Mouse (Mus musculus): ENCODE data around the gene Rpl24.
A peak's percentile ranks its signal among the peaks of the same experiment; 100 is the strongest.

The Rpl24 gene

DNA sequence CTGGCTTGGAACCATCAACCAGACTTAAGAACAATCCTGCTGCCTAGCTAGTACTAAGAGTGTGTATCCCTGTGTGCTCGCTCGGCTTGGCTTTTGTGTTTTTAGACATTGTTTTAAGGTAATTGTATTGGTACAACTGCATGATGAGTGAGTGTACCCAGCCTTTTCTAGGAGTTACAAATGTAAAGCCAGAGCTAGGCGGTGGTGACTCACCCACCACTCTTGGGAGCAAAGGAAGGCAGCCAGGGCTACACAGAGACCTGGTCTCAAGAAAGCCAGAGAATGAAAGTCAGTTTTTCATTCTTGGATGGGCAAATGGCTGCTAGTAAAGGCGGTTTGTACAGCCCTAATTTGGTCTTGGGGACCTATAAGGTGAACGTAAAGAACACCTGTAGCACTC lies 4.3 kb downstream of the Rpl24 start:
- no peak for DNase-seq (ENCODE audit: low spot score in 2 of 2)

DNA sequence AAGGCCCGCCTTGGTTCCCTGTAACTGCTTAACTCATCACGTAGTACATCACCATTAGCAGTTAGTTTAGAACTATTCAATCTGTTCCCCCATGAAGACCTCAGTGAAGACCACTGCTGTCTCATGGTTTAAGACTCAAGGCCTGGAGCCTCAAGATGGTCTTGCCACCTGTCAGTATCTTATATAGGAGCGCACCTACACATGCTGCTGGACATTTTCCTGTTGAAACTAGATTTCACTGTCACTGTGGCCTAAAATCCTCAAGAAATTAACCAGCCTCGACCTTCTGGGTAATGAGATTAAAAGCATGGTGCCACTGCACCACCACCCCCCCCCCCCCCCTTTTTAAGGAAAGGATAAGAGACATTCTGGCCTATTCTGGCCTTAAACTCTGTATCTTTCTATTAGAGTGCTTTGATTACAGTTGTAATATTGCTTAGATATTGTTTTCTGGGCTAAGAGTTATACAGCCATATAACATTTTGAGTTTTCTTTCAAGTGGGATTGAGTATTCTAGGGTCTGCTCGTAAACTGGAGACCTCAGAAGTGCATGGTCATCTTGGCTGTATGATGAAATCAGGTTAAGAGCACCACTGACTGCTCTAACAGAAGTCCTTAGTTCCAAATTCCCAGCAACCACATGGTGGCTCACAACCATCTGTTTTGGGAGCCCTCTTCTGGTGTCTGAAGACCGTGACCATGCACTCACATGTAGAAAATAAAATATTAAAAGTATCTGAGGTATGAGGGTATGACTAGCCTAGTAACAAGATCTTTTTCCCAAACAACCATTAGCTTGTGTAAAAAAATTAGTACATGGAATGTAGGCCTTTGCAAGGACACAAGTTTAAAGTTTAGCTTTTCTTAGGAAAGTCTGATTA lies 5.9 kb downstream of the Rpl24 start:
- DNase-seq (ENCODE audit: low spot score in 2 of 2): no peak

DNA sequence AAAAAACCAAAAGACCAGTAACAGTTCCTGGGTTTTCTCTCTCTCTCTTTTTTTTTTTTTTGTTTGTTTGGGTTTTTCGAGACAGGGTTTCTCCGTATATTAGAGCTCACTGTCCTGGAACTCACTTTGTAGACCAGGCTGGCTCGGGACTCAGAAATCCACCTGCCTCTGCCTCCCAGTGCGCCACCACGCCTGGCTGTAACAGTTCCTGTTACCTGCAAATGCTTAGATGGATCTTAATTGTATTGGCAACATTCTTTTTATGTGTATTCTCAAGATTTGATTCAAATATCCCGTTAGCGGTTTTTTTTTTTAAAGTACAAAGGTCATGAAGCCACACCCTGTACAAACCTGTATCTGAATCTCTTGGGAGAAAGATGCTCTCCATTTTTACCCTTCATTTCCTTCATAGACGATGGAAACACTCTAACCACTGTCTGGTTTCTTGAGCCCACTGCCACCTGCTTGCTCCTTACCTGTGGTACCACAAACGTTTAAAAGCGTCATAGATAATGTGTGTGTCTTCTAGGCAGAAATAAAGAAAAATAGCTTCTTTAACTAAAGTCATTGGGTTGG lies 6.6 kb downstream of the Rpl24 start:
- DNase-seq (ENCODE audit: low spot score in 2 of 2): no peak

DNA sequence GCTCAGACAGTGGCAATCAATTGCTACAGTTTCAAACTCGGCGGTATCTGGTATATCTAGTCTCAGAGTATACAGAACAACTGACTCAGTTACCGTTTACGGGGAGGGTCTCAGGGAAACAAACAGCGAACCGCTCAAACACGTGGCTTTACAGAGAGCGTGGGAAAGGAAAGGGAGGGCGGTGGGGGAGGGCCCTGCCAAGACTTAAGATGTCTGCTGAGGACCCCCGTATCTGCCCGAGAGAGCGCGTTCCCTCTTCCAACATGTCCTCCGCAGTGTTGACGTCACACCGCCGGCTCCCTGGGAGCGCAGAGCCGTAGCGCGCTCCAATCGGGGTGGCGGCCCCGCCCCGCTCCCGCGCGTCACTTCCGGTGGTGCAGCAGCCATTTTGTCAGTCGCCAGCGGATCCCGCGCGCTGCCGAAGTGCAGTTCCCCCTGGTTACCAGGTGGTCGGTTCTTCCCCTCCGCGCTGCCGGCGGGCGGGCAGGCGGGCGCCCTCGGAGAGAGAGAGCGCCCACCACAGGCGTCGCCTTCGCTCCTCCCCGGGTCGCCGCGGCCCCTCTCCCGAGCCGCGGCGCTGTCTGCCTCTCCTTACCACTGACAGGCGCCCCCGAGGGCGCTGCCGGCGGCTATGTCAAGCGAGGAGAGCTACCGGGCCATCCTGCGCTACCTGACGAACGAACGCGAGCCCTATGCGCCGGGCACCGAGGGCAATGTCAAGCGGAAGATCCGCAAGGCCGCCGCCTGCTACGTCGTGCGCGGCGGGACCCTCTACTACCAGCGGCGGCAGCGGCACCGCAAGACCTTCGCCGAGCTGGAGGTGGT lies 7.6 kb downstream of the Rpl24 start, which contains the start of gene Zbtb11:
Gene Zbtb11 (plus strand): TSS at position 453 of the 825 bp plus-strand sequence.
- DNase-seq (ENCODE audit: low spot score in 2 of 2): peak; percentile 98 to 100

DNA sequence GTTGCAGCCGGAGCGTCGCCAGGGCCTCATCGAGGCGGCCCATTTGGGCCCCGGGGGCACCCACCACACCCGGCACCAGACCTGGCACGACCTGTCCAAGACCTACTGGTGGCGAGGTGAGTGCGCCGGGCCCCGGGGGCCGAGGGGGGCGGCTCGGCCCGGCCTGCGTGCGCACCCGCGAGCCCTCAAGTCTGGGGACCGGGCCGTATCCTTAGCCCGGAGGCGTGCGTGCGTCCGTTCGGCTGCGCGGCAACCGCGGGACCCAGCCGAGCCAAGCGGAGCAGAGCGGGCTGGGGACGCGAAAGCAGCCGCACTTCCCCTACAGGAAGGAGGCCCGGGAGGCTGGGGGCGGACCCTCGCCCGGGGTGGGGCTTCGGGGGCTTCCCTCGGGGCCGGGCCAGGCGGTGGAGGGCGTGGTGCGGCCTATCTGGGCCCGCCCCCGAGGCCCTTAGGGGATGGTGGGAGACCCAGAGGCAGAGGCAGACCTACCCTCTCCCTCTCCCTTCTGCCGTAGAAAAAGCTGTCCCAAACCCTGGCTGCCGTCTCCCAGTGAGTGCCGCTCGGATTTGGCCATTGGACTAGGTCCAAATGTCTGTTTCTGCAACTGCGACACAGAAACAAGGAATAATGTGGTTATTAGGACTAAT lies 8.3 kb downstream of the Rpl24 start:
- DNase-seq (ENCODE audit: low spot score in 2 of 2): peak; percentile 79 to 84

DNA sequence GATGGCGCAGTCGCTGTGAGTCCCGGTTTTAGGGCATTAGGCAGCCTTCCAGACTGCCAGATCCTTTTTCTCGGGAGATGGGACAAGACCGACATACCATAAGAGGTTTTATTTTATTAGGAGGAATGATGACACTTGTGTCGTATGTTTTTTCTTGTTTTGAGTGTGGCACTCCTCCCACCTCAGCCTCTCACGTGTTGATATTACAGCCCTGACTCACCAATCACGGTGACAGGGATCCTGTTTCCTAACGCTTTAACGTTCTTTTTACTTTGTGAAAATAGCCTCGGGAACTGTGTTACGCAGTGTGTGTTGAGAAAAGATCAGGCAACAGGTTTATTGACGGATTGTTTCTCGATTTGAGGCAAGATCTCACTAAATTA lies 8.8 kb downstream of the Rpl24 start:
- no peak for DNase-seq (ENCODE audit: low spot score in 2 of 2)

DNA sequence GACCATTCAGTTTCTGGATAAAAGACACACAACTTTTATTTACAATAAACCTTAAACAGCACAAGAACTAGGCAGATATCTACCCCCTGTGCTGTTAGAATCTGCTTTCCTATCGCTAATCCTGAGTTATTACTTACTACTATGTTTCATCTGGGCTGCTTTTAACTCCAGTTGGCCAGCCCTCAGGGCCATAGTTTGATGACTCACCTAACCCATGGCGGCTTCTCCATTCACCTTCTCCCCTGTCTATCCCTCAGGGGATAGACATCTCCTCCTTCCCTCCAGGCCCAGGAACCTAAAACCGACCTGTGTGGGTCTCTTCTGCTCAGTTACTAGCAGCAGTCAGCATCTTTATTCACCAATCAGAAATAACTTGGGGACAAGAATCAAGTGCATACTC lies 19.9 kb downstream of the Rpl24 start:
- DNase-seq (ENCODE audit: low spot score in 2 of 2): no peak

DNA sequence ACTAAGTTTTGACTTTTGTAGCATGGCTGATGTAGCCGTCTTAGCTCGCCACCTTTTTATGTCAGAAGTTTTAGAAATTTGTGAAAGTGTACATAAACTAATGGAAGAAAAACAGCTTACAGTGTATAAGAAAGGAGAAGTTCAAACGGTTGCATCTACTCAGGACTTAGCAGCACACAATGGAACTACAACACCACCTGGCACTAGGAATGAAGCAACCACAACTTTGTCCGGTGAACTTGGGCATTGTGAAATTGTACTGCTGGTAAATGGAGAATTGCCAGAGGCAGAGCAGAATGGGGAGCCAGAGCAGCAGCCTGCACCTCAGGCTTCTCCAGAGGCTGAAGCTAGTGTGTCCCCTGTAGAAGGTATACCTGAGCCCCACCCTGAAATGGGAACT lies 24.2 kb downstream of the Rpl24 start:
- DNase-seq (ENCODE audit: low spot score in 2 of 2): no peak

DNA sequence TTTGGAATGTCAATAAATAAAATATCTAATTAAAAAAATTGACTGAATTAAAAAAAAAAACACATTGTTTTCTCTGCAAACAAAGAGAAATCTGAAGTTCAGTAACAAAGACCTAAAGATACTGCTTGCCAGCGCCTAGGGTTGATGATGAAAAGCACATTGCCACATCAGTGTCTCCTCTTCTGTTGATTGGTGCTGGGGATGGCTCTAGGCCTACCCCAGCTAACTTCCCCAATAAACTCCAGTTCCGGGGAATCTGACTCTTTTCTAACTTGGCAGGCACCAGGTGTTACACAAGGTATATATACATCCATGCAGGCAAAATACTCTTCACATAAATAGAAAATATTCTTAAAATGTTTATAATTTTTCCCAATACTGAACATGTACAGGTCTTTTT lies 28.2 kb downstream of the Rpl24 start:
- DNase-seq (ENCODE audit: low spot score in 2 of 2): no peak

DNA sequence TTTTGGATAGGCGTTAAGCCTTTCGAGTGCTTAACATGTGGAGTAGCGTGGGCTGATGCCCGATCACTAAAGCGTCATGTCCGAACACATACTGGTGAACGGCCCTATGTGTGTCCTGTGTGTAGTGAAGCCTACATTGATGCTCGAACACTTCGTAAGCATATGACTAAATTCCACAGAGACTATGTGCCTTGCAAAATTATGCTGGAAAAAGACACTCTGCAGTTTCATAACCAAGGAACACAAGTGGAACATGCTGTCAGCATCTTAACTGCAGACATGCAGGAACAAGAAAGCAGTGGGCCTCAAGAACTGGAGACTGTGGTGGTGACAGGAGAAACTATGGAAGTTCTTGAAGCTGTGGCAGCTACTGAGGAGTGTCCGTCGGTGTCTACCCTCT lies 40.7 kb downstream of the Rpl24 start:
- DNase-seq (ENCODE audit: low spot score in 2 of 2): no peak

DNA sequence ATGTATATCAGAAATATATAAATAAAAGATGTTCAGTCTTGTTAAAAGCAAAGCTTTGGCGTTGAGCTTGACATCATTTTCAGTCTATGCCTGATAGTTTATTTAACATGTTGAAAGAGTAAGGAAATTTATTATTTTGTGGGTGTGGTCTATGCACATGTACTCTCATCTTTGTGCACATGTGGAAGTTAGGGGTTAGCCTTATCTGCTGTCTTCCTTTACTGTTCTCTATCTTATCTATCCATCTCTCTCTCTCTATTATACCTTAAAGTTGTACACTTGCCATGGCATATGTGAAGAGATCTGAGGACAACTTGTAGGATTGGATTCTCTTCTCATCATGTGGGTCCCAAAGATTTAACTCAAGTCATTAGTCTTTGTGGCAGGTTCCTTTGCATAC lies 42.8 kb downstream of the Rpl24 start:
- DNase-seq (ENCODE audit: low spot score in 2 of 2): no peak

DNA sequence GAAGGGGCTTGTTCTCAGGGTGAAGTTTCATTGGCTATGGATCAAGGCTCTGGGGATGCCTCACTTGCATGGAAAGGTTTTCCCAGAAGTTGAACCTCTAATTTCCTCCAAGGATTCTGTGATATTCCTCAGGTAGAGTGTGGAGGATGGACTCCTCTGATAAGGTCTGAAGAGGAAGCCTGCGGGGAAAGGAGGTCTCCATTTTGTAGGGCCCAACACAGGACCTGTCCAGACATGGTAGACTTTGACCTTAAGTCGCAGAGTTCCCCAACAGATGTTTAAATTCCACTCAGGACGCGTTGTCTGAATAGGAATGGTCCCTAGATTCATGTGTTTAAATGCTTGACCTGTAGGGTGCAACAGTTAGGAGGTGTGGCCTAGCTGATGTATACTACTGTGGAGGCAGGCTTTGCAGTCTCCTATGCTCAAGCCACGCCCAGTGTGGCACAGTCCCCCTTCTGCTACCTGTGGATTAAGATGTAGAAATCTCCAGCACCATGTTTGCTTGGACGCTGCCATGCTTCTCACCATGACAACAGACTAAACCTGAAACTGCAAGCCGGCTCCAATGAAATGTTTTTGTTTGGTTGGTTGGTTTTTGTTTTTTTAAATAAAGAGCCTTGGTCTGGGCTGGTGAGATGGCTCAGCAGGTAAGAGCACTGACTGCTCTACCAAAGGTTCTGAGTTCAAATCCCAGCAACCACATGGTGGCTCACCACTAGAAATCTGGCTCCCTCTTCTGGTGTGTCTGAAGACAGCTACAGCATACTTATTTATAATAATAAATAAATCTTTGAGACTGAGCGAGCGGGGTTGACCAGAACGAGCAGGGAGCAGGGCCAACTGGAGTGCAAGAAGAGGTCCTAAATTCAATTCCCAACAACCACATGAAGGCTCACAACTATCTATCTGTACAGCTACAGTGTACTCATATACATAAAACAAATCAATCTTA lies 47.0 kb downstream of the Rpl24 start:
- no peak for DNase-seq (ENCODE audit: low spot score in 2 of 2)

DNA sequence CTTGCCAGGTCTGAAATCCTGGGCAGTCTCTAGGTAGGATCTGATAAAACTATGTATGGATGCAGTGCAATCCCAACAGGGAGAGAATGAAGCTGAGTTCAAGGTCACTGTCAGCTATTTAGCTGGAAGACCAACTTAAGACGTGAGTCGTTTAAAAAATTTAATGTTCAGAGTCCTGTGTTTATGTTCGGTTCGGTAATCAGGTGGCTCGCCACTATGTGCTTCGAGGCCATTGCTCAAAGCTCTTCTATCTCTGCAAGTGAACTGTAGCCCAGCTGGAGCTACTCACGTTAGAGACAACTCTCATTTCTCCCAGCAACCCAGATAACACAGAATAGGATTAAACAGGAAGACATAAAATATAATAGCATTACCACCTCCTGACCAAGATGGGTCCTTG lies 48.0 kb downstream of the Rpl24 start:
- DNase-seq (ENCODE audit: low spot score in 2 of 2): no peak

DNA sequence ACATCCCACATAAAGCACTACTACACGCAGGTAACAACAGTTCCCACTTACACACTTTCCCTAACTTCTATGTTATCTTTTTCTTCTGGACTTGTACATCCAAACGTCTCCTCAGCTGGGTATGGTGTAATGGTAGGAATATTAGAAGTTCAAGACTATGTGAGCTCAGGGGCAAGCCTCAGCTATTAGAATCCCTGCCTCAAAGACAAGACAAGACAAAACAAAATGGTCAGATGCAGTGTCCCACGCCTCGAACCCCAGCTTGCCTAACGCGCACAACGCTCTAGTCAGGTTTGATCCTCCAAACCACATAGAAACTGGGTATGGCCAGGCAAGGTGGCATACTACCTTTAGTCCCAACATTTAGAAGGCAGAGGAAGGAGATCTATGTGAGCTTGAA lies 53.6 kb downstream of the Rpl24 start:
- DNase-seq (ENCODE audit: low spot score in 2 of 2): no peak
